Mouse (Mus musculus) effector memory CD4-positive, alpha-beta T cell, adult 5 months (primary cell): ENCODE data around the gene Tcf21. TPM values are rescaled to one million over a fixed set of nuclear protein-coding genes. Genes with fewer than 3 reads are reported as not detected.

Experiments used
- polyA plus RNA-seq: library from polyadenylated mRNA; unstranded; fragments of 100-300 nt; shearing (Covaris generic); gene quantifications from one replicate; pipeline ENCODE4 v1.2.1, GENCODE M21; 2017

The Tcf21 gene
- polyA plus RNA-seq: not detected

GRCm38 (mm10) chr10:22819871-22820590, at the start of gene Tcf21:
Gene Tcf21 (minus strand): TSS chr10:22820174.

Other genes starting within 250 kb of the Tcf21 start
- not detected for gene Slc2a12, start 175.2 kb downstream of the Tcf21 start, polyA plus RNA-seq
- 73.1 TPM for gene Tbpl1, start 88.2 kb downstream of the Tcf21 start, polyA plus RNA-seq